Mouse (Mus musculus) kidney, adult 2 months (tissue): ENCODE results near the gene Tfcp2l1. TPM values are rescaled to one million over a fixed set of nuclear protein-coding genes. Genes with fewer than 3 reads are reported as not detected.

Source experiments
- DNase-seq: peaks from one replicate; pipeline ENCODE4 v3.0.0; 2021
- H3K27ac ChIP-seq: fragments of 200-500 bp; 2 replicates; pipeline ENCODE4 v1.5.1; 2012; ENCODE audit warnings: low read depth, low read length, control low read depth, inconsistent platforms; ENCODE audit not compliant: insufficient read depth
- H3K27me3 ChIP-seq: fragments of 200-500 bp; replicated peaks from 2 replicates; pipeline ENCODE4 v1.6.1; 2012; ENCODE audit warnings: mild to moderate bottlenecking, moderate library complexity, low read length, inconsistent platforms; ENCODE audit not compliant: control insufficient read depth, insufficient read depth
- H3K36me3 ChIP-seq: fragments of 200-500 bp; 2 replicates; pipeline ENCODE4 v1.6.1; 2012; ENCODE audit warnings: mild to moderate bottlenecking, moderate library complexity, low read length, inconsistent platforms; ENCODE audit not compliant: control insufficient read depth, insufficient read depth
- H3K4me1 ChIP-seq: fragments of 200-500 bp; 2 replicates; pipeline ENCODE4 v1.6.1; 2011; ENCODE audit warnings: low read length; ENCODE audit not compliant: control insufficient read depth, insufficient read depth
- H3K4me3 ChIP-seq: fragments of 200-500 bp; 2 replicates; pipeline ENCODE4 v1.5.1; 2011; ENCODE audit warnings: mild to moderate bottlenecking, low read depth, low read length, control low read depth; ENCODE audit not compliant: insufficient read depth
- CTCF ChIP-seq: fragments of 200-500 bp; conservative IDR thresholded peaks from 2 replicates; pipeline ENCODE4 v1.5.1; 2011; ENCODE audit warnings: low read depth, mild to moderate bottlenecking, control low read depth, low read length, moderate library complexity, mixed read lengths; ENCODE audit not compliant: insufficient read depth, insufficient read length
- POLR2A ChIP-seq: fragments of 200-500 bp; IDR thresholded peaks from one replicate; pipeline ENCODE4 v1.6.1; 2011; ENCODE audit warnings: low read depth, low read length, control low read depth
- WGBS: fragments of 180-500 bp; shearing (Covaris S2); methylation state at CpG from one replicate; pipeline ENCODE4 v1.1.7; 2018; 5-methylcytosine and 5-hydroxymethylcytosine counted together
- polyA plus RNA-seq: library from polyadenylated mRNA; depleted of rRNA; stranded (reverse); fragments of >200 nt; gene quantifications from 2 replicates; pipeline ENCODE4 v1.2.3, GENCODE M21; 2012; rRNA removed

Gene Tfcp2l1
- polyA plus RNA-seq, 1 experiment: 77.3 TPM

- Histone ChIP-seq H3K4me3 (no peak overlapping the region), H3K27me3 (no peaks in the 10 kb centered on the region), H3K4me1 (no peaks in the 10 kb centered on the region), H3K27ac (no peak overlapping the region), H3K36me3 (no peaks in the 10 kb centered on the region)
- TF ChIP-seq POLR2A: no peak
- no peak for TF ChIP-seq CTCF
- DNase-seq: no peak
- WGBS: 84% methylated on average over 4 of the region's 4 CpGs
Observed at GRCm38 (mm10) chr1:118711606-118712005, 83.9 kb downstream of the Tfcp2l1 start.

GRCm38 (mm10) chr1:118716225-118716624 lies 88.5 kb downstream of the Tfcp2l1 start:
- no peak for TF ChIP-seq POLR2A
- TF ChIP-seq CTCF: no peak
- no peak overlapping the region for H3K4me3 ChIP-seq
- WGBS: 66% methylated on average over 1 of the region's 1 CpGs
- H3K27ac ChIP-seq: no peak overlapping the region
- DNase-seq: no peak
- H3K36me3 ChIP-seq: no peaks in the 10 kb centered on the region
- H3K4me1 ChIP-seq: peaks cover 3% of the 10 kb centered on the region; the same call in 1 of the 2 replicates
- H3K27me3 ChIP-seq: no peaks in the 10 kb centered on the region

GRCm38 (mm10) chr1:118718055-118718454 lies 90.3 kb downstream of the Tfcp2l1 start:
- H3K27me3 ChIP-seq: no peaks in the 10 kb centered on the region
- H3K36me3 ChIP-seq: no peaks in the 10 kb centered on the region
- H3K4me3 ChIP-seq: no peak overlapping the region
- DNase-seq: peak; percentile 36
- 0 out of 2 replicates have a peak overlapping the region, but pooled peaks have one; percentile 24 for H3K27ac ChIP-seq
- peaks cover 3% of the 10 kb centered on the region; the same call in 1 of the 2 replicates for H3K4me1 ChIP-seq
- 55% methylated on average over 6 of the region's 6 CpGs for WGBS
- TF ChIP-seq POLR2A (no peak), CTCF (no peak)

- no peak for TF ChIP-seq POLR2A
- TF ChIP-seq CTCF: no peak
- peaks cover 3% of the 10 kb centered on the region; the same call in 1 of the 2 replicates for H3K4me1 ChIP-seq
- no peak overlapping the region for H3K4me3 ChIP-seq
- H3K27me3 ChIP-seq: no peaks in the 10 kb centered on the region
- no peaks in the 10 kb centered on the region for H3K36me3 ChIP-seq
- 84% methylated on average over 2 of the region's 2 CpGs for WGBS
- DNase-seq: peak; percentile 11
- no peak overlapping the region for H3K27ac ChIP-seq
Observed at GRCm38 (mm10) chr1:118719699-118720098, 92.0 kb downstream of the Tfcp2l1 start.

DNA sequence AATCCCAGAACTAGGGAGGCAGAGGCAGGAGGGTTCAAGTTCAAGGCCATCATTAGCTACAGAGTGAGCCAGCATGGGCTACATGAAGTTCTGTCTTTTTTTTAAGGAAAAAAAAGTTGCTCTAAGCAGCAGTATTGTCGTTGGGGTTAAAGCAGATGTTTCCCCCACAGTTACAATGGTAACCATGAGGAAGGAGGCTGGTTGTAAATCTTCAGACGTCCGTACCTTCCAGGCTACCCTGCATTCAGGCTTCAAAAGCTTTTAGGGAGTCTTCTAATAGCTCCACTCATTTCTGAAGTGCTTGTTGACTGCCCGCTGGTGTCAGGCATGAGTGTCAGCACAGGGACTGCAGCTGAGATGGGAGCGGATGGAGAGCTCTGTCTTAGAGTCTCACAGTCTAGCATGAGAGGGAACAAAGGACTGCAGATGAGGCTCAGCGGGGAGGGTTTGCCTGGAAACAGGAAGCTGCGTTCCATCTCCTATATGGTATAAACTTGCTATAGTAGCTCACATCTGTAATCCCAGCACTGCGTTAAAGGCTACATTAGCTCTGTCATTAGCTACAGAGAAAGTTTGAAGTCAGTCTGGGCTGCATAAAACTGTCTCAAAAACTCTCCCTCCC lies 92.8 kb downstream of the Tfcp2l1 start:
- peaks cover 3% of the 10 kb centered on the region; the same call in 1 of the 2 replicates for H3K4me1 ChIP-seq
- TF ChIP-seq CTCF (no peak), POLR2A (no peak)
- H3K4me3 ChIP-seq: no peak overlapping the region
- H3K27me3 ChIP-seq: no peaks in the 10 kb centered on the region
- H3K36me3 ChIP-seq: no peaks in the 10 kb centered on the region
- DNase-seq: no peak
- 61% methylated on average over 8 of the region's 8 CpGs for WGBS
- H3K27ac ChIP-seq: no peak overlapping the region

DNA sequence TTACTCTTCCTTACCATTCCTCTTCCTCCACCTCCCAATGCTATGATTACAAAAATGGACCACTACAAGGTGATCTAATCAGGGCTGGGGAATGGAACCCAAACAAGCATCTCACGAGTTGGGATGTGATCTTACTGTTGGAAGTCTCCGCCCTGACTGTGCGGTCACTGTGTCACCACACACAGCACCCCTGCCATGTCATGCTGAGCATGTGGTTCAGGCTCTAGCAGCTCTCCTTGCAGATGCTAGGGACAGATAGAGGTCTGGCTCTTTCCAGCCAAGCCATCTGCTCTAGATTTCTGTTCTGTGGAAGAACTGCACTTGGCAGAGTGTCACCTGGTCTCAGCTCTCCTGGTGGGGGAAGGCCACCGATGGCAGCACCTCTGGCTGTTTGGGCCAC lies 99.3 kb downstream of the Tfcp2l1 start:
- H3K27ac ChIP-seq: no peak overlapping the region
- H3K4me1 ChIP-seq: no peaks in the 10 kb centered on the region
- no peak for DNase-seq
- 82% methylated on average over 4 of the region's 4 CpGs for WGBS
- no peak for TF ChIP-seq CTCF
- no peak for TF ChIP-seq POLR2A
- H3K27me3 ChIP-seq: no peaks in the 10 kb centered on the region
- no peak overlapping the region for H3K4me3 ChIP-seq
- H3K36me3 ChIP-seq: no peaks in the 10 kb centered on the region

DNA sequence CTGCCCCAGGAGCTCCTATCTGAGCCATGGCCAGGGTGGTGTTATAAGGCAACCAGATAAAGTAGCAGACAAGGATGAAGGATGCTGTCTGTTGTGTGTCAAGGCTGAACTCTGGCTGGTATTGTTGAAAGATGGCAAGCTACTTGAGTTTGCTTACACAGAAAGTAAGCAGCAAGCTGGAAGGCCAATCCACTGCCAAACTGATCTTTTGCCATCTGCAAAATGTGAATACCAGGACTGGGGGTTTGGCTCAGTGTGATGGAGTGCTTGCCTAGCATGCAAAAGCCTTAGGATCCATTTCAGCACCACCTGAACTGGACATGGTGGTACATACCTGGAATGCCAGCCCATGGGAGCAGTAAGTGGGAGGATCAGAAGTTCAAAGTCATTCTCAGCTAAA lies 101.1 kb downstream of the Tfcp2l1 start:
- no peak for DNase-seq
- Histone ChIP-seq H3K4me1 (no peaks in the 10 kb centered on the region), H3K36me3 (no peaks in the 10 kb centered on the region), H3K27me3 (no peaks in the 10 kb centered on the region), H3K4me3 (no peak overlapping the region), H3K27ac (no peak overlapping the region)
- TF ChIP-seq CTCF: no peak
- no peak for TF ChIP-seq POLR2A

Other genes with a start within 250 kb of the Tfcp2l1 start
- 11.5 and 12.8 TPM in 2 replicates for gene Clasp1, start 238.9 kb upstream of the Tfcp2l1 start, polyA plus RNA-seq